Mouse (Mus musculus): Measurements from ENCODE around the gene Wif1. TPM values are rescaled to one million over a fixed set of nuclear protein-coding genes. Genes with fewer than 3 reads are reported as not detected.

Wif1 gene
- 8.2 TPM for polyA plus RNA-seq (2014; fragmentation: Illumina TruSeq; extraction: RNeasy Lipid Tissue Mini Kit (QIAGEN cat#74804); ENCODE audit: low read depth, low replicate concordance)

GRCm38 (mm10) chr10:121033826-121034568 is at the start of gene Wif1:
Gene Wif1, plus strand, starts transcription at chr10:121033960.

Other genes with a start within 250 kb of the Wif1 start
- 87.0 TPM for gene Msrb3, start 134.9 kb upstream of the Wif1 start, polyA plus RNA-seq (2014; fragmentation: Illumina TruSeq; extraction: RNeasy Lipid Tissue Mini Kit (QIAGEN cat#74804); ENCODE audit: low read depth, low replicate concordance)
- 9.5 TPM for gene Lemd3, start 54.6 kb upstream of the Wif1 start, polyA plus RNA-seq (2014; fragmentation: Illumina TruSeq; extraction: RNeasy Lipid Tissue Mini Kit (QIAGEN cat#74804); ENCODE audit: low read depth, low replicate concordance)